ENCODE assay signal across 21 mouse cellular contexts in the genomic region with DNA sequence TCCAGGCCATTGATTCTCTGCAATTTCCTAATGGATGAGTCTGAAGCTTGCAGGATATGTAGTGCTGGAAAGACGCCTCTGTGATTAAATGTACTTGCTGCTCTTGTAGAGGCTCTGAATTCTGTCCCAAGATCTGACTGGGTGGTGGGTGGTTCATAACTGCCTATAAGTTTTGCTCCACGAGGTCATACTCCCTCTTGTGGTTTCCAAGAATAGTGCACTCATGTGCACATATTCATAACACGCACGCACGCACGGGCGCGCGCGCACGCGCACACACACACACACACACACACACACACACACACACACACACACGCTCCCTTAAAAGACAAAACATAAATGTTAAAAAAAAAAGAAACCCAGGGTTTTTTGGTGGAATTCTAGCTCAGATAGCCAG.
A peak's percentile ranks its signal among the peaks of the same experiment; 100 is the strongest.
DNase-seq lines count a peak whose midpoint lies in the region; ATAC-seq and TF ChIP-seq lines count a peak whose summit lies in the region.
"Had no signal": no experiment of that assay in that cellular context is flagged by ENCODE, and none has a peak within 500 bp of the region (broad histone marks: within the 10 kb centered on the region; RNA-seq: fewer than 3 reads in every experiment).

No protein-coding gene starts in this region.

- no peak for TF ChIP-seq POLR2A in kidney, adult 2 months (IDR thresholded peaks at IDR 0.05; ENCODE audit: low read depth, low read length)

- no peak overlapping the region for H3K4me3 ChIP-seq in kidney, adult 2 months (ENCODE audit: insufficient read depth, low read depth, low read length)
- no peak overlapping the region for H3K4me3 ChIP-seq in liver, postnatal 0 days (ENCODE audit: low read depth, low read length)
- H3K4me3 ChIP-seq in stomach, postnatal 0 days (ENCODE audit: low read depth, low read length), result no peak overlapping the region
- H3K4me3 ChIP-seq: embryonic facial prominence, embryonic 15.5 days; erythroblast, embryonic 14.5 days; forebrain, embryonic 10.5 days; forebrain, embryonic 15.5 days; heart, embryonic 10.5 days; hindbrain, embryonic 12.5 days had no signal

- no peak for DNase-seq in kidney, adult 2 months
- no peak for DNase-seq in kidney, postnatal 4 days
- no peak for DNase-seq in liver, postnatal 0 days
- DNase-seq in liver, result no peak
- peak; percentile 14 for DNase-seq in ES-CJ7 (ENCODE audit: low read depth, low spot score)
- DNase-seq in stomach, postnatal 0 days (ENCODE audit: low spot score), result no peak
- no peak for DNase-seq in cerebellum, postnatal 25 days
- DNase-seq: adrenal gland, postnatal 14 days; cerebellum, adult 18-20 months; cerebellum, adult 9-11 months; gastrocnemius, postnatal 36 days; heart, adult 18-20 months; heart, postnatal 10 days; heart, postnatal 4 days had no signal

- WGBS in kidney, adult 2 months, result 97% methylated on average over 13 of the region's 13 CpGs
- whole genome bisulfite sequencing in liver, postnatal 0 days (ENCODE audit: insufficient replicate concordance), result 90% methylated on average over 13 of the region's 13 CpGs
- WGBS in stomach, postnatal 0 days, result 91% methylated on average over 13 of the region's 13 CpGs

- H3K27me3 ChIP-seq in kidney, adult 2 months (replicated peaks; ENCODE audit: control insufficient read depth, insufficient read depth, low read length), result no peaks in the 10 kb centered on the region
- no peaks in the 10 kb centered on the region for H3K27me3 ChIP-seq in liver, postnatal 0 days (ENCODE audit: insufficient read depth, low read length)
- no peaks in the 10 kb centered on the region for H3K27me3 ChIP-seq in stomach, postnatal 0 days (ENCODE audit: control insufficient read depth, insufficient read depth, low read length)
- H3K27me3 ChIP-seq: embryonic facial prominence, embryonic 15.5 days had no signal

- no peaks in the 10 kb centered on the region for H3K9me3 ChIP-seq in liver, postnatal 0 days (ENCODE audit: low read length)
- H3K9me3 ChIP-seq in stomach, postnatal 0 days (ENCODE audit: control insufficient read depth, low read length), result no peaks in the 10 kb centered on the region
- H3K9me3 ChIP-seq: embryonic facial prominence, embryonic 15.5 days; forebrain, embryonic 10.5 days; forebrain, embryonic 15.5 days; heart, embryonic 10.5 days; hindbrain, embryonic 12.5 days had no signal

- TF ChIP-seq EP300 in liver, postnatal 0 days (IDR thresholded peaks at IDR 0.05; ENCODE audit: low read depth), result no peak
- no peak for TF ChIP-seq EP300 in stomach, postnatal 0 days (optimal IDR thresholded peaks at IDR 0.05)

- TF ChIP-seq CTCF in kidney, adult 2 months (conservative IDR thresholded peaks at IDR 0.05; ENCODE audit: insufficient read depth, insufficient read length, low read depth, low read length), result 0 out of 2 replicates have a peak, but pooled peaks have one; percentile 1
- peak; percentile 20; the same call in 1 of the 2 replicates for TF ChIP-seq CTCF in liver, postnatal 0 days (IDR thresholded peaks at IDR 0.05; ENCODE audit: low read depth)
- peak; percentile 32; the same call in 1 of the 2 replicates for TF ChIP-seq CTCF in stomach, postnatal 0 days (IDR thresholded peaks at IDR 0.05; ENCODE audit: low read depth)

- H3K4me2 ChIP-seq in liver, postnatal 0 days (ENCODE audit: low read depth, low read length), result no peak overlapping the region
- no peak overlapping the region for H3K4me2 ChIP-seq in stomach, postnatal 0 days (replicated peaks; ENCODE audit: low read depth)
- H3K4me2 ChIP-seq: embryonic facial prominence, embryonic 15.5 days; forebrain, embryonic 15.5 days; hindbrain, embryonic 12.5 days had no signal

- H3K4me1 ChIP-seq in kidney, adult 2 months (ENCODE audit: control insufficient read depth, insufficient read depth, low read length), result no peaks in the 10 kb centered on the region
- H3K4me1 ChIP-seq in liver, postnatal 0 days (ENCODE audit: insufficient read depth), result no peaks in the 10 kb centered on the region
- no peaks in the 10 kb centered on the region for H3K4me1 ChIP-seq in stomach, postnatal 0 days (replicated peaks; ENCODE audit: control insufficient read depth, insufficient read depth)
- H3K4me1 ChIP-seq: forebrain, embryonic 15.5 days had no signal

- no peaks in the 10 kb centered on the region for H3K36me3 ChIP-seq in kidney, adult 2 months (ENCODE audit: control insufficient read depth, insufficient read depth, low read length)
- no peaks in the 10 kb centered on the region for H3K36me3 ChIP-seq in liver, postnatal 0 days (replicated peaks; ENCODE audit: insufficient read depth, low read length)
- no peaks in the 10 kb centered on the region for H3K36me3 ChIP-seq in stomach, postnatal 0 days (ENCODE audit: control insufficient read depth, insufficient read depth, low read length)
- H3K36me3 ChIP-seq: embryonic facial prominence, embryonic 15.5 days; forebrain, embryonic 10.5 days; forebrain, embryonic 15.5 days; heart, embryonic 10.5 days; hindbrain, embryonic 12.5 days had no signal

- ATAC-seq in liver, postnatal 0 days, result no peak
- ATAC-seq in stomach, postnatal 0 days (ENCODE audit: low FRiP score, low TSS enrichment), result no peak
- ATAC-seq: forebrain, embryonic 15.5 days; hindbrain, embryonic 16.5 days had no signal

- H3K9ac ChIP-seq in liver, postnatal 0 days (replicated peaks), result no peak overlapping the region
- H3K9ac ChIP-seq in stomach, postnatal 0 days (ENCODE audit: low read length), result no peak overlapping the region
- H3K9ac ChIP-seq: embryonic facial prominence, embryonic 15.5 days; forebrain, embryonic 15.5 days; hindbrain, embryonic 12.5 days had no signal

- H3K27ac ChIP-seq in kidney, adult 2 months (ENCODE audit: insufficient read depth, low read depth, low read length), result no peak overlapping the region
- no peak overlapping the region for H3K27ac ChIP-seq in liver, postnatal 0 days (ENCODE audit: low read depth)
- H3K27ac ChIP-seq in stomach, postnatal 0 days (replicated peaks), result no peak overlapping the region
- H3K27ac ChIP-seq: embryonic facial prominence, embryonic 15.5 days; forebrain, embryonic 10.5 days; forebrain, embryonic 15.5 days; heart, embryonic 10.5 days; hindbrain, embryonic 12.5 days had no signal
